Mouse (Mus musculus): ENCODE measurements around the gene Irf9.

DNA sequence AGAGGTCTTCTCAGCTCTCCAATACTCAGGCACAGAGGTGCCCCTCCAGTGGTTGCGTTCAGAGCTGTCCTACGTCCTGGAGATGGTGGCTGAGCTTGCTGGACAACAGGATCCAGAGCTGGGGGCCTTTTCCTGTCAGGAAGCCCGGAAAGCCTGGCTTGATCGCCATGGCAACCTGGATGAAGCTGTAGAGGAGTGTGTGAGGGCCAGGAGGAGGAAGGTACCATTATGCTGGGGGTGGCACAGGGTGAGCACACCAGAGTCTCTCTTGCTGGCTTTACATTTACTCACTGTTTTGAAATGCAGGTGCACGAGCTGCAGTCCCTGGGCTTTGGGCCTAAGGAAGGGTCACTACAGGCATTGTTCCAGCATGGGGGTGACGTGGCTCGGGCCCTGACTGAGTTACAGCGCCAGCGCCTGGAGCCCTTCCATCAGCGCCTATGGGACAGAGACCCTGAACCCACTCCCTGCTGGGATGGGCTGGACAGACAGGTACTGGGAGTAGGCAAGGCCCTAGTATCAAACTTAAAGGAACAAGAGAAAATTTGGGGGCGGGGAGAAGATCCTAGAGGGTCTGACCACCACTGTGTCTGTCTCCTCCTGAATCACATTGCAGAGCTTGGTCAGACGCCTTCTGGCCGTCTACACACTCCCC is 7.2 kb upstream of the Irf9 start:
- TF ChIP-seq CTCF (IDR thresholded peaks at IDR 0.05; ENCODE audit: borderline replicate concordance, insufficient read depth, low read depth, low read length) (no peak), POLR2A (IDR thresholded peaks at IDR 0.05; ENCODE audit: borderline replicate concordance, insufficient read depth, low read length) (no peak)
